Mouse (Mus musculus): ENCODE data around the gene Gjb5. TPM values are rescaled to one million over a fixed set of nuclear protein-coding genes. Genes with fewer than 3 reads are reported as not detected.
A peak's percentile ranks its signal among the peaks of the same experiment; 100 is the strongest.

Gjb5 gene
- 0.51 and 0.70 TPM in 2 replicates for polyA plus RNA-seq (2014; fragmentation: Nextera tagmentation; extraction: Ambion mirVana)

- H3K4me1 ChIP-seq (ENCODE audit: insufficient read depth) = peaks cover 6% of the 10 kb centered on the region; the same call in 1 of the 2 replicates
- peak; percentile 76; the same call in 1 of the 2 replicates for ATAC-seq (ENCODE audit: insufficient read depth)
- peak within 1 kb of the TSS; percentile 7; the same call in 1 of the 2 replicates for H3K4me2 ChIP-seq
- H3K27me3 ChIP-seq (ENCODE audit: insufficient read depth, low read length) = no peaks in the 10 kb centered on the region
- no peak for TF ChIP-seq CTCF (IDR thresholded peaks at IDR 0.05; ENCODE audit: low read depth)
- no peaks in the 10 kb centered on the region for H3K36me3 ChIP-seq (ENCODE audit: insufficient read depth)
- no peak within 1 kb of the TSS for H3K4me3 ChIP-seq (ENCODE audit: low read depth, low read length)
- H3K9ac ChIP-seq = no peak within 1 kb of the TSS
- 23% methylated on average over 5 of the region's 5 CpGs for WGBS
- peak; percentile 42 for DNase-seq
- H3K27ac ChIP-seq (ENCODE audit: low read depth) = no peak within 1 kb of the TSS
- no peaks in the 10 kb centered on the region for H3K9me3 ChIP-seq (ENCODE audit: low read depth, low read length)
Observed at GRCm38 (mm10) chr4:127358018-127358417, at the start of gene Gjb5. TSS of gene Gjb5 (minus strand) at chr4:127358181.

- no peak for TF ChIP-seq CTCF (IDR thresholded peaks at IDR 0.05; ENCODE audit: low read depth)
- no peak overlapping the region for H3K4me3 ChIP-seq (ENCODE audit: low read depth, low read length)
- DNase-seq = peak; percentile 35
- no peak overlapping the region for H3K4me2 ChIP-seq
- 56% methylated on average over 3 of the region's 3 CpGs for WGBS
- no peaks in the 10 kb centered on the region for H3K9me3 ChIP-seq (ENCODE audit: low read depth, low read length)
- H3K27me3 ChIP-seq (ENCODE audit: insufficient read depth, low read length) = no peaks in the 10 kb centered on the region
- no peaks in the 10 kb centered on the region for H3K4me1 ChIP-seq (ENCODE audit: insufficient read depth)
- no peak overlapping the region for H3K27ac ChIP-seq (ENCODE audit: low read depth)
- H3K9ac ChIP-seq = no peak overlapping the region
- no peaks in the 10 kb centered on the region for H3K36me3 ChIP-seq (ENCODE audit: insufficient read depth)
- no peak for ATAC-seq (ENCODE audit: insufficient read depth)
Observed at GRCm38 (mm10) chr4:127402614-127403013, 44.6 kb upstream of the Gjb5 start.

GRCm38 (mm10) chr4:127402166-127402565, 44.2 kb upstream of the Gjb5 start:
- H3K27me3 ChIP-seq (ENCODE audit: insufficient read depth, low read length) = no peaks in the 10 kb centered on the region
- WGBS = 86% methylated on average over 4 of the region's 4 CpGs
- H3K36me3 ChIP-seq (ENCODE audit: insufficient read depth) = no peaks in the 10 kb centered on the region
- no peaks in the 10 kb centered on the region for H3K9me3 ChIP-seq (ENCODE audit: low read depth, low read length)
- no peak overlapping the region for H3K27ac ChIP-seq (ENCODE audit: low read depth)
- no peaks in the 10 kb centered on the region for H3K4me1 ChIP-seq (ENCODE audit: insufficient read depth)
- no peak overlapping the region for H3K4me2 ChIP-seq
- H3K4me3 ChIP-seq (ENCODE audit: low read depth, low read length) = no peak overlapping the region
- TF ChIP-seq CTCF (IDR thresholded peaks at IDR 0.05; ENCODE audit: low read depth) = no peak
- DNase-seq (no peak), ATAC-seq (ENCODE audit: insufficient read depth) (no peak)
- H3K9ac ChIP-seq = no peak overlapping the region

- WGBS = 39% methylated on average over 11 of the region's 11 CpGs
- H3K4me1 ChIP-seq (ENCODE audit: insufficient read depth) = no peaks in the 10 kb centered on the region
- ATAC-seq (ENCODE audit: insufficient read depth) (no peak), DNase-seq (no peak)
- H3K4me3 ChIP-seq (ENCODE audit: low read depth, low read length) = no peak overlapping the region
- no peak overlapping the region for H3K4me2 ChIP-seq
- H3K36me3 ChIP-seq (ENCODE audit: insufficient read depth) = no peaks in the 10 kb centered on the region
- H3K9me3 ChIP-seq (ENCODE audit: low read depth, low read length) = no peaks in the 10 kb centered on the region
- no peak overlapping the region for H3K27ac ChIP-seq (ENCODE audit: low read depth)
- no peaks in the 10 kb centered on the region for H3K27me3 ChIP-seq (ENCODE audit: insufficient read depth, low read length)
- no peak for TF ChIP-seq CTCF (IDR thresholded peaks at IDR 0.05; ENCODE audit: low read depth)
- no peak overlapping the region for H3K9ac ChIP-seq
Observed at GRCm38 (mm10) chr4:127400165-127401145, 42.5 kb upstream of the Gjb5 start.

- no peaks in the 10 kb centered on the region for H3K27me3 ChIP-seq (ENCODE audit: insufficient read depth, low read length)
- TF ChIP-seq CTCF (IDR thresholded peaks at IDR 0.05; ENCODE audit: low read depth) = no peak
- ATAC-seq (ENCODE audit: insufficient read depth) (peak; percentile 24; the same call in 1 of the 2 replicates), DNase-seq (peak; percentile 51)
- no peak overlapping the region for H3K9ac ChIP-seq
- H3K9me3 ChIP-seq (ENCODE audit: low read depth, low read length) = no peaks in the 10 kb centered on the region
- H3K27ac ChIP-seq (ENCODE audit: low read depth) = no peak overlapping the region
- H3K4me2 ChIP-seq = no peak overlapping the region
- H3K4me3 ChIP-seq (ENCODE audit: low read depth, low read length) = no peak overlapping the region
- H3K36me3 ChIP-seq (ENCODE audit: insufficient read depth) = no peaks in the 10 kb centered on the region
- no peaks in the 10 kb centered on the region for H3K4me1 ChIP-seq (ENCODE audit: insufficient read depth)
- 41% methylated on average over 4 of the region's 4 CpGs for whole genome bisulfite sequencing
Observed at GRCm38 (mm10) chr4:127395591-127395990, 37.6 kb upstream of the Gjb5 start.

- no peak overlapping the region for H3K4me3 ChIP-seq (ENCODE audit: low read depth, low read length)
- no peak overlapping the region for H3K9ac ChIP-seq
- ATAC-seq (ENCODE audit: insufficient read depth) = no peak
- H3K27me3 ChIP-seq (ENCODE audit: insufficient read depth, low read length) = no peaks in the 10 kb centered on the region
- no peaks in the 10 kb centered on the region for H3K36me3 ChIP-seq (ENCODE audit: insufficient read depth)
- WGBS = 34% methylated on average over 13 of the region's 13 CpGs
- DNase-seq = no peak
- no peaks in the 10 kb centered on the region for H3K4me1 ChIP-seq (ENCODE audit: insufficient read depth)
- H3K4me2 ChIP-seq = no peak overlapping the region
- no peak for TF ChIP-seq CTCF (IDR thresholded peaks at IDR 0.05; ENCODE audit: low read depth)
- H3K9me3 ChIP-seq (ENCODE audit: low read depth, low read length) = no peaks in the 10 kb centered on the region
- H3K27ac ChIP-seq (ENCODE audit: low read depth) = no peak overlapping the region
Observed at GRCm38 (mm10) chr4:127389645-127390044, 31.7 kb upstream of the Gjb5 start.

- H3K4me3 ChIP-seq (ENCODE audit: low read depth, low read length) = no peak overlapping the region
Observed at GRCm38 (mm10) chr4:127377344-127377743, 19.4 kb upstream of the Gjb5 start.

More at GRCm38 (mm10) chr4:127377344-127377743, 19.4 kb upstream of the Gjb5 start:
- H3K36me3 ChIP-seq (ENCODE audit: insufficient read depth) = no peaks in the 10 kb centered on the region
- H3K27me3 ChIP-seq (ENCODE audit: insufficient read depth, low read length) = no peaks in the 10 kb centered on the region
- 0 out of 2 replicates have a peak, but pooled peaks cover 2% of the 10 kb centered on the region for H3K4me1 ChIP-seq (ENCODE audit: insufficient read depth)
- DNase-seq (peak; percentile 39), ATAC-seq (ENCODE audit: insufficient read depth) (no peak)
- H3K9me3 ChIP-seq (ENCODE audit: low read depth, low read length) = no peaks in the 10 kb centered on the region
- peak; percentile 68 for TF ChIP-seq CTCF (IDR thresholded peaks at IDR 0.05; ENCODE audit: low read depth)
- H3K27ac ChIP-seq (ENCODE audit: low read depth) = no peak overlapping the region
- no peak overlapping the region for H3K4me2 ChIP-seq
- WGBS = 33% methylated on average over 4 of the region's 4 CpGs
- no peak overlapping the region for H3K9ac ChIP-seq
